Mouse (Mus musculus) common myeloid progenitor, adult 5-6 weeks (primary cell): Measurements from ENCODE around the gene Comt. TPM values are rescaled to one million over a fixed set of nuclear protein-coding genes. Genes with fewer than 3 reads are reported as not detected.

Experiments
- ATAC-seq: replicated peaks from 2 replicates; pipeline ENCODE4 v1.8.0; 2016; ENCODE audit warnings: low read depth, mild to moderate bottlenecking, moderate TSS enrichment, inconsistent platforms; ENCODE audit not compliant: poor library complexity, severe bottlenecking
- total RNA-seq: library from RNA; stranded (forward); fragments of 200-1000, 187-1606 nt; gene quantifications from 2 replicates; pipeline ENCODE4 v1.2.3, GENCODE M21; 2017

Comt gene
- total RNA-seq, 1 experiment from 2014 or later: 38.2 TPM

DNA sequence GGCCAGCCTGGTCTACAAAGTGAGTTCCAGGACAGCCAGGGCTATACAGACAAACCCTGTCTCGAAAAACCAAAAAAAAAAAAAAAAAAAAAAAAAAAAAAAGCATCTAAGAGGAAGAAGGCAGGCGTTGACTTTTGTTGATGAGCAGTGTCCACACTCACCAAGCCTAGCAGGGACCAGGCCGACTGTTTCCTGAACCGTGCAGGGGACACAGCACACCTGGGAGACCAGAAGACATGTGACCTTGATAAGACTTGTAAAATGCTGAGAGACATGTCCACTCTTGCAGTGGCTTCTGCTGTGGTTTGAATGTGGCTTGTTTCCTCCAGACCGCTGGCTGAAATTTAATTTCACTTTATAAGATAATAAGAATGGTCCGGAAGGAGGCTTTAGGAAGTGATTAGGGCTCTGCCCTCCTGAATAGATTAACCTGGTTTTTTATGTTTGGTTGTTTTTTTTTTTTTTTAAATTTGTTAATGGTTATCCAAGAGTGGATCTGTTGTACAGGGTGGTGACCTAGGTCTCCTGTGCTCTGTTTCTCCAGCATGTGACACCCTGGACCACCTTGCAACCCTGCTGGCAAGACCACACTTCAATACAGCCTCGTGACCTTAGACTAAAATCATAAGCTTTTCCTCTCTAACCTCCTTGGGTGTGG, 50.2 kb downstream of the Comt start:
- ATAC-seq: peak; percentile 36; the same call in 1 of the 2 replicates

DNA sequence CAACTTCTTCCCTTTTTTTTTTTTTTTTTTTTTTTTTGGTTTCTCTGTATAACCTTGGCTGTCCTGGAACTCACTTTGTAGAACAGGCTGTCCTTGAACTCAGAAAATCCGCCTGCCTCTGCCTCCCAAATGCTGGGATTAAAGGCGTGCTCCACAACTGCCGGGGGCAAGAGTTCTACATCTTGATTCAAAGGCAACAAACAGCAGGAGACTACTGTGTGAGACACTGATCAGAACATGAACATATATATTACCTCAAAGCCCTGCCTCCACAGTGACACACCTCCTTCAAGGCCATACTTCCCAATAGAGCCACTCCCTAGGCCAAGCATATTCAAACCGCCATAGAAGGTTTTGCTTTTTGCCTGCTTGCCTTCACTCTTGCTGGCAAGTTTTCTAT, 53.0 kb downstream of the Comt start:
- no peak for ATAC-seq

DNA sequence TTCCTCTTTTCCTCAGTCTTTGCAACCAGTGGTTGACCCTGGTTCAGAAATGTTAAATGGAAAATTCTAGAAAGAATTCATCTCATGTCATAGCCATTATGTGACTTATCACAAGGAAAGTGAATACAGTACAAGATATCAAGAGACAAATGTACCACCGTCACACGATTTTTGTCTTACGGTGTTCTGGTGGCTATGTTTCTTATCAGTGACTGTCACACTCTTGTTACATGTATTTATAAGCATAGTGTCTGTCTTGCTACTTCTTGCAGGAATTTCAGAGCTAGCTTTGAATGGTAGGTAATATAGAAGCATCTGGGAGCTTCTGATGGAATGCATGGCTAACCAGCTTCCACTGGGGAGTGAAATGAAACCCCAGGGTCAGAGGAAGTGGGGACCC, 56.5 kb downstream of the Comt start:
- ATAC-seq: no peak

DNA sequence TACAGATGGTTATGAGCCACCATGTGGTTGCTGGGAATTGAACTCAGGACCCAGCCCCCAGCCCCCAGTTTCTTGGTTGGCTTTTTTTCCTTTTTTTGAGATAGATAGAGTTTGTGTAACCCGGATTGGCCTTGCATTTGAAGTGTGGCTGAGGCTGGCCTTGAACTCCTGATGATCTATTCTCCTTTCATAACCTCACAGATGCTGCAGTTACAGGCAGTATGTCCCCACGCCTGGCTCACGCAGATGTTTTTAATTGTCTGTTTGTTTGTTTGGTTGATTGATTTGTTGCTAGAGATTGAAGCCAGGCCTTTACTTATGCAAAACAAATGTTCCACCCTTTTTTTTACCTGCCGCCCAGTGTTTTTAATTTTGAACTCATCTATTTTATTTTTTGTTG, 59.8 kb downstream of the Comt start:
- no peak for ATAC-seq

DNA sequence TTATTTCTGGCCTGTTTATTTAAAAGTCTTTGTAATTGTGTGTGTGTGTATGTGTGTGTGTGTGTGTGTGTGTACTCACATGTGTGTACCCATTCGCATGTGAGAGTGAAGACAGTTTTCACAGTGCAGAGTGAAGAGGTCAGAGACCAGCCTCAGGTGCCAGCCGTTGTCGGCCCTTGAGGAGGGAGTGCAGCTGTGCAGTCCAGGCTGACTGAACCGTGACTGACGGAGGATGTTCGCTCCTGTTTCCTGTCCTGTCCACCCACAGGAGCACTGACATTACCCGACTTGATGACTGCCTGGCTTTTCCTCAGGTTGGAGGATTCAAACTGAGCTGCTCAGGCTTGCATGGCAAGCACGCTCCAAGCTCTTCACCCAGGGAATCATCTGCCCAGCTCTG, 63.7 kb downstream of the Comt start:
- ATAC-seq: no peak

DNA sequence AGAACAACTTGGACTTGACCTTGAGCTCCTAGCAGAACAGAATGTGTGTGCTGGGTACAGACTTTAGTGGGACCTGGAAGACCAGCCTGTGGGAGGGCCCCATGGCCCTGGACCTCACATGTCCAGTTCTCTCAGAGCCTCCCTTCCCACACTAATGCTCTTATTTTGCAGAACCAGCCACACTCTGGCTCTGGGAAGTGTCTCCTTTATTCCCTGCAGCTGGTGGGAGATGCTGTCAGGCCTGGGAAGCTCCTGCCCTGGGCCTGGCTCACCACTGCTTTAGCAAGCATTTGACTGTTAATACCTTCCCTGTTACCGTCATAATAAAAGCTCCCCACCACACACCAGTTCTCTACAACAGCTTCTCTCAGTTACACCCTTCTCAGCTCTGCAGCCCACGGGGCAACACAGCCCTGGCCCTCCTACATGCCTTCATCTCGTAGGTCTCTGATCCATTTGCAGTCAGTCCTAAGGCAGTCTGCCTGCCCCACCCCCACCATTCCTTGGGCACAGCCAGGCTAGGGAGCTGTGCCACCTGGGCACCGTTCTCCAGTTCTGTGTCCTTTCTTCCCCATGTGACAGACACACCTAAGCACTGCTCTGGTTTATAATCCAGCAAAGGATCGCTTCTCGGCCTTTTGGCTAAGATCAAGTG, 66.4 kb downstream of the Comt start:
- ATAC-seq: no peak

DNA sequence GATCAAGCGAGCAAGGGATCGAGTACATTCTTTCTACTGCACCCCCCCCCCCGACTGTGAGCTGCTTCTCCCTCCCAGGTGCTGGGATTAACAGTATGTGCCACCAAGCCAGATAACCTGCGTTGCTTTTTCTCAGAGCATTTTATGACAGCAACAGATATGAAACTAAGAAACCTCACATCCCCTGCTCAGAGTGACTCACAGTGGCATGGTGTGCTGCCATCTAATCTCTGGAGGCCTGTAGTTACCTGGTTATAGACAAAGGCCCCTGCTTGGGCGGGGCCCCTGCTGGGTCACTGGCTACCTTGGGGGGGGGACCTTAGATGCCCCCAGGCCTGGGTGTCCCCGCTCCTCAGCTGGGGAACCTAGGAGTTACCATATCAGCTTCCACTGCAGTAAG, 68.7 kb downstream of the Comt start:
- ATAC-seq: no peak

DNA sequence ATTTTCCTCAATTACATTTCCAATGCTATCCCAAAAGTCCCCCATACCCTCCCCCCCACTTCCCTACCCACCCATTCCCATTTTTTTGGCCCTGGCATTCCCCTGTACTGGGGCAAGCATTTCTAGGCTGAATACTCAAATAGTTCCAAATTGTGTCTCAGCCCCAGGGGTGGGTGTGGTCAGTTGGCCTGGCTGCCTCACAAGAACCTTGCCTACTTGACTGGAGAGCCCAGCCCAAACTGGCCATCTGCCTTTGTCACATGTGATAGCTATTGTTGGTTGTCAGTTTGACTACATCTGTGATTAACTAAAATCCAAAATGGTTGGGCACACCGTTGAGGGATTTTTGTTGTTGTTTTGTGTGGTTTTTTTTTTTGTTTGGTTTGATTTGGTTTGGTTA, 69.7 kb downstream of the Comt start:
- no peak for ATAC-seq

Other genes with a start within 250 kb of the Comt start
- gene Ccdc188, start 209.0 kb downstream of the Comt start, total RNA-seq: not detected in 2 replicates
- gene Zdhhc8, start 191.7 kb downstream of the Comt start, total RNA-seq: 3.6 and 10.1 TPM in 2 replicates
- 86.6 and 110 TPM in 2 replicates for gene Trmt2a, start 178.2 kb downstream of the Comt start, total RNA-seq
- 518 and 584 TPM in 2 replicates for gene Ranbp1, start 178.1 kb downstream of the Comt start, total RNA-seq
- gene Gm49776, start 168.5 kb downstream of the Comt start, total RNA-seq: not detected in 2 replicates
- 60.0 and 60.6 TPM in 2 replicates for gene Dgcr8, start 137.6 kb downstream of the Comt start, total RNA-seq
- gene Tango2, start 78.7 kb downstream of the Comt start, total RNA-seq: 7.9 and 14.9 TPM in 2 replicates
- 24.4 and 28.5 TPM in 2 replicates for gene Arvcf, start 78.7 kb downstream of the Comt start, total RNA-seq
- 50.3 and 66.4 TPM in 2 replicates for gene Txnrd2, start 468 bp downstream of the Comt start, total RNA-seq
- 4.5 and 5.0 TPM in 2 replicates for gene Gnb1l, start 71.9 kb upstream of the Comt start, total RNA-seq
- gene Rtl10, start 72.0 kb upstream of the Comt start, total RNA-seq: 0.49 and 5.9 TPM in 2 replicates
- not detected in 2 replicates for gene Tbx1, start 163.8 kb upstream of the Comt start, total RNA-seq
- gene Gp1bb, start 195.6 kb upstream of the Comt start, total RNA-seq: 7.3 and 12.1 TPM in 2 replicates
- 1.8 TPM in 1 of 2 replicates, not detected in the other for gene Gm49601, start 199.6 kb upstream of the Comt start, total RNA-seq
- gene Sept5, start 203.1 kb upstream of the Comt start, total RNA-seq: 0.37 TPM in 1 of 2 replicates, not detected in the other